Mouse (Mus musculus) stomach, postnatal 0 days (tissue): ENCODE results near the gene Scaper. TPM values are rescaled to one million over a fixed set of nuclear protein-coding genes. Genes with fewer than 3 reads are reported as not detected.

Experiments
- ATAC-seq: fragments of 200-750 bp; cut with Nextera tagmentation; 2 replicates; pipeline ENCODE4 v1.8.0; 2017; ENCODE audit not compliant: low FRiP score, low TSS enrichment
- DNase-seq: peaks from one replicate; pipeline ENCODE4 v3.0.0-alpha.2; 2016; ENCODE audit warnings: low spot score
- H3K27ac ChIP-seq: fragments of 300-500 bp; sonication (generic); replicated peaks from 2 replicates; pipeline ENCODE4 v1.5.1; 2014; ENCODE audit warnings: mild to moderate bottlenecking, control low read depth
- H3K27me3 ChIP-seq: fragments of 300-500 bp; sonication (generic); 2 replicates; pipeline ENCODE4 v1.6.1; 2014; ENCODE audit warnings: low read length; ENCODE audit not compliant: control insufficient read depth, insufficient read depth
- H3K36me3 ChIP-seq: fragments of 300-500 bp; sonication (generic); 2 replicates; pipeline ENCODE4 v1.6.1; 2014; ENCODE audit warnings: low read length, mixed read lengths; ENCODE audit not compliant: control insufficient read depth, insufficient read depth
- H3K4me1 ChIP-seq: fragments of 300-500 bp; sonication (generic); replicated peaks from 2 replicates; pipeline ENCODE4 v1.6.1; 2014; ENCODE audit warnings: antibody characterized with exemption; ENCODE audit not compliant: control insufficient read depth, insufficient read depth
- H3K4me2 ChIP-seq: fragments of 300-500 bp; sonication (generic); replicated peaks from 2 replicates; pipeline ENCODE4 v1.6.1; 2014; ENCODE audit warnings: low read depth, mild to moderate bottlenecking, control low read depth, moderate library complexity
- H3K4me3 ChIP-seq: fragments of 300-500 bp; sonication (generic); 2 replicates; pipeline ENCODE4 v1.5.1; 2014; ENCODE audit warnings: low read depth, low read length, control low read depth
- H3K9ac ChIP-seq: fragments of 300-500 bp; sonication (generic); 2 replicates; pipeline ENCODE4 v1.6.1; 2014; ENCODE audit warnings: mild to moderate bottlenecking, low read length, control low read depth, mixed read lengths
- H3K9me3 ChIP-seq: fragments of 300-500 bp; sonication (generic); 2 replicates; pipeline ENCODE4 v1.6.1; 2016; ENCODE audit warnings: low read length; ENCODE audit not compliant: control insufficient read depth
- CTCF ChIP-seq: IDR thresholded peaks from 2 replicates; pipeline ENCODE4 v1.5.1; 2016; ENCODE audit warnings: antibody characterized with exemption, low read depth, mild to moderate bottlenecking, moderate library complexity
- EP300 ChIP-seq: optimal IDR thresholded peaks from 2 replicates; pipeline ENCODE3; 2016; ENCODE audit warnings: antibody characterized with exemption
- WGBS: fragments of 180-500 bp; shearing (Covaris S2); extraction: QIAGEN DNeasy Blood & Tissue Kit; methylation state at CpG from one replicate; pipeline ENCODE4 v1.1.7; 2014; 5-methylcytosine and 5-hydroxymethylcytosine counted together
- polyA plus RNA-seq: library from polyadenylated mRNA; unstranded; fragments of >200 nt; fragmentation: Nextera tagmentation; extraction: Ambion mirVana; gene quantifications from 2 replicates; pipeline ENCODE4 v1.2.1, GENCODE M21; 2015

Gene Scaper
- polyA plus RNA-seq, 1 experiment from 2014 or later, result 5.9 TPM

DNA sequence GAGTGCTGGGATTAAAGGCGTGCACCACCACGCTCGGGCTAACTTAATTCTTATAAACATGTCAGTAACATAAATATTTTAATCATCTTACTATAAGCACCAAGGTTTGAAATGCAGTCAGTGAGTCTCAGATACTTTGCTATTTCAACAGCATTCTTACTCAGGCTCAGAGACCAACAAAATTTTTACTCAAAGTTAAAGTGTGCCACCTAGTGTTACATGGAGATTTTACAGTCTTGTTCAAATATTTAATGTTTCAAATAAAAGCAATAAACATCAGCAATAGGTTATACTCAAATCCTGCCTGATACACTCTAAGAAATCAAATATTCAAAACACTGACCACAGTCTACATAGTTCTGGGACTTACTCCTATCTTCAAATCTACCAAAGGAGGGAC, 19.3 kb downstream of the Scaper start:
- no peaks in the 10 kb centered on the region for H3K9me3 ChIP-seq
- no peaks in the 10 kb centered on the region for H3K36me3 ChIP-seq
- H3K4me1 ChIP-seq, result no peaks in the 10 kb centered on the region
- H3K27ac ChIP-seq, result no peak overlapping the region
- H3K4me2 ChIP-seq, result no peak overlapping the region
- 48% methylated on average over 3 of the region's 3 CpGs for WGBS
- no peak for DNase-seq
- no peak overlapping the region for H3K9ac ChIP-seq
- no peak for ATAC-seq
- no peak overlapping the region for H3K4me3 ChIP-seq
- TF ChIP-seq EP300, result no peak
- TF ChIP-seq CTCF, result peak; percentile 78
- H3K27me3 ChIP-seq, result no peaks in the 10 kb centered on the region

DNA sequence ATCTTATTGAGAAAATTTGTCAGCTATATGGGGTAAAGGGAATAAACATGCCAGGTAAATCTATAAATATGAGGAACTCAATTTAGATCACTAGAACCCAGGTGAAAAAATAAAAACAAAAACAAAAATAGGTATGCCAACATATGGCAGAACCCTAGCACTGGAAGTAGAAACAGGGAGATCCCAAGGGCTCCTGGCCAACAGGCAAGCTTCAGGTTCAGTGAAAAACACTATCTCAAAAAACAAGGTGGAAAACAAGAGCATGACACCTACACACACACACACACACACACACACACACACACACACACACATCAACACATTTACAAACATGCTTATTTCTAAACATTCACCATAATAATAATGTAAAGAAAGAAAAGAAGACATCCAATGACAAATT, 21.2 kb downstream of the Scaper start:
- Histone ChIP-seq H3K4me3 (no peak overlapping the region), H3K9ac (no peak overlapping the region), H3K27me3 (no peaks in the 10 kb centered on the region), H3K27ac (no peak overlapping the region), H3K4me1 (no peaks in the 10 kb centered on the region), H3K36me3 (no peaks in the 10 kb centered on the region), H3K4me2 (no peak overlapping the region), H3K9me3 (no peaks in the 10 kb centered on the region)
- no peak for TF ChIP-seq CTCF
- TF ChIP-seq EP300, result no peak
- no peak for ATAC-seq
- no peak for DNase-seq

DNA sequence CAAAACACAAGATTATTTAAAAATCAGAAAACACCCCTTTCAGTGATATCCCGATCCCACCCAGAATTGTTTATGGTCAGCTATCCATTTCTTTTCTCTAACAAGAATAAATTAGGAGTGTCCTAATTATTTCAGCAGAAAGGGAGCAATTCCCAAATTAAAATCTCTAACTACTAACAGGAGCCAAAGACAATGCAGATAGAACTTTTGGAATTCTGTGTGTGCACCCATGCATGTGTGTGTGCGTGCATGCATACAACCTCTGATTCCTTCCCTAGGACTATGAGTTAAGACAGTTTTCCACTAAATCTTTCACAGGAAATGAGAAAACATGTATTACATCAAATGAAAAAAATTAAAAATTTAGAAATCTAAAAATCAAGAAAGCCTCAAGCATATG, 26.4 kb downstream of the Scaper start:
- H3K36me3 ChIP-seq, result no peaks in the 10 kb centered on the region
- H3K4me3 ChIP-seq, result no peak overlapping the region
- no peak overlapping the region for H3K9ac ChIP-seq
- H3K9me3 ChIP-seq, result no peaks in the 10 kb centered on the region
- DNase-seq (no peak), ATAC-seq (no peak)
- H3K27ac ChIP-seq, result no peak overlapping the region
- H3K4me2 ChIP-seq, result no peak overlapping the region
- no peaks in the 10 kb centered on the region for H3K4me1 ChIP-seq
- TF ChIP-seq CTCF, result no peak
- no peak for TF ChIP-seq EP300
- no peaks in the 10 kb centered on the region for H3K27me3 ChIP-seq
- 96% methylated on average over 2 of the region's 2 CpGs for WGBS

DNA sequence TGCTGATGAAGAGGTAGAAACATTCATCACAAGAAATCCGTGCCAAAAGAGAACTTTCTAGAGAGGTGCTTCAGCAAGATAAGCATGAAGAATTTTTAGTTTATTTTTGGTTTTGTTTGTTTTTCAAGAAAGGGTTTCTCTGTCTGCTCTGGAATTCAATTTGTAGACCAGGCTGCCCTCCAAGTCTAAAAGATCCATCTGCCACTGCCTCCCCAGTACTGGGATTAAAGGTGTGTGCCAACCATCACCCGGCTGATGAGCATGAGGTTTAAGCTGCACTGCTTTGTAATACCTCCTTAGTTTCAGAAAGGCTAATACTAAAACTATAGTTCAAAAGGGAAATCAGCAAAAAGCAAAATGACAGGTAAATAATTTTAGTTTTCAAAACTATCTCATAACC, 35.0 kb downstream of the Scaper start:
- no peak for TF ChIP-seq CTCF
- Histone ChIP-seq H3K36me3 (no peaks in the 10 kb centered on the region), H3K4me1 (no peaks in the 10 kb centered on the region), H3K9me3 (no peaks in the 10 kb centered on the region), H3K4me2 (no peak overlapping the region), H3K4me3 (no peak overlapping the region), H3K9ac (no peak overlapping the region), H3K27me3 (no peaks in the 10 kb centered on the region), H3K27ac (no peak overlapping the region)
- DNase-seq (no peak), ATAC-seq (no peak)
- WGBS, result 65% methylated on average over 2 of the region's 2 CpGs

DNA sequence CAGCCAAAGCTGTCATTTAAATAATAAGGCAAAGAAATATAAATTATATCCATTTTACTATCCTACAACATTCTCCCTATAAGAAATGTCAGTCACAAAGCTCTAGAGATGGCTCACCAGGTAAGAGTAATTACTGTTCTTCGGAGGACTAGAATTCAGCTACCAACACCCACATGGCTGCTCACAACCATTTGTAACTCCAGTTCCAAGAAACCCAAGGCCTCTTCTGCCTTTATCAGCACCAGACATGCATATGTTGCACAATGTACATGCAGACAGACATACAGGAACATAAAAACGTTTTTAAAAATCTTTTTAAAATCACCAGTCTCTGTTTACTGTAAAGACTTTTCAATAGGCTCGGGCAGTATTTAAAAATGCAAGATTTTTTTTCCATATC, 36.3 kb downstream of the Scaper start:
- Histone ChIP-seq H3K4me1 (no peaks in the 10 kb centered on the region), H3K9ac (no peak overlapping the region), H3K36me3 (no peaks in the 10 kb centered on the region), H3K9me3 (no peaks in the 10 kb centered on the region), H3K4me3 (no peak overlapping the region), H3K27me3 (no peaks in the 10 kb centered on the region), H3K4me2 (no peak overlapping the region), H3K27ac (no peak overlapping the region)
- WGBS, result 61% methylated on average over 3 of the region's 3 CpGs
- TF ChIP-seq CTCF (no peak), EP300 (no peak)
- DNase-seq (no peak), ATAC-seq (no peak)

DNA sequence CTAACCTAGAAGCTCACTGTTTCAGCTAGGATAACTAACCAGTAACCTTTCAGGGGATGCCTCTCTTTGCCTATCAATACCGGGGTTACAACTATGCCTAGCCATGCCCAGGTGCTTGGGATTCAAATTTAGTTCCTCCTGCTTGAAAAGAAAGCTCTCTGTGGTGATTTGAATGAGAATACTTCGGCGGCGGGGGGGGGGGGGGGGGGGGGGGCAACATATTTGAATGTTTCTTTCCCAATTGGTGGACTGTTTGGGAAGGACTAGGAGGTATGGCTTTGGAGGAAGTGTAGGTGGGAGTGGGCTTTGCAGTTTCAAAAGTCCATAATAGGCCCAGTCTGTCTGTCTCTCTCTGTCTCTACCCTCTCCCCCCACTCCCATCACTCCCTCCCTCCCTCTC, 37.4 kb downstream of the Scaper start:
- no peaks in the 10 kb centered on the region for H3K9me3 ChIP-seq
- H3K27me3 ChIP-seq, result no peaks in the 10 kb centered on the region
- no peaks in the 10 kb centered on the region for H3K36me3 ChIP-seq
- no peaks in the 10 kb centered on the region for H3K4me1 ChIP-seq
- ATAC-seq (no peak), DNase-seq (no peak)
- TF ChIP-seq CTCF (no peak), EP300 (no peak)
- no peak overlapping the region for H3K4me2 ChIP-seq
- no peak overlapping the region for H3K9ac ChIP-seq
- H3K4me3 ChIP-seq, result no peak overlapping the region
- WGBS, result 58% methylated on average over 3 of the region's 4 CpGs
- no peak overlapping the region for H3K27ac ChIP-seq
